Mouse (Mus musculus): ENCODE data around the gene Prdm2. TPM values are rescaled to one million over a fixed set of nuclear protein-coding genes. Genes with fewer than 3 reads are reported as not detected.

The Prdm2 gene
- 16.7 and 16.9 TPM in 2 replicates for polyA plus RNA-seq (2014; fragmentation: Nextera tagmentation; extraction: Ambion mirVana)

GRCm38 (mm10) chr4:143212341-143213174 is at the start of gene Prdm2:
Prdm2 (minus strand) TSS chr4:143212995.
- Histone ChIP-seq H3K4me3 (ENCODE audit: low read depth, low read length) (peak within 1 kb of the TSS; percentile 80), H3K36me3 (ENCODE audit: control insufficient read depth, insufficient read depth, low read length) (no peaks in the 10 kb centered on the region), H3K27me3 (ENCODE audit: control insufficient read depth, insufficient read depth, low read length) (no peaks in the 10 kb centered on the region), H3K4me1 (ENCODE audit: control insufficient read depth, insufficient read depth, low read length) (peaks cover 10% of the 10 kb centered on the region), H3K4me2 (ENCODE audit: low read depth) (peak within 1 kb of the TSS; percentile 78), H3K9me3 (ENCODE audit: control insufficient read depth, low read length) (no peaks in the 10 kb centered on the region), H3K9ac (ENCODE audit: low read length) (peak within 1 kb of the TSS; percentile 96), H3K27ac (ENCODE audit: low read depth, low read length) (peak within 1 kb of the TSS; percentile 91)
- peak; percentile 92 for ATAC-seq (ENCODE audit: insufficient read depth, low FRiP score, low TSS enrichment)
- WGBS, result 2% methylated on average over 89 of the region's 96 CpGs
- peak; percentile 79 for DNase-seq (ENCODE audit: low spot score)

- DNase-seq (ENCODE audit: low spot score) (no peak), ATAC-seq (ENCODE audit: insufficient read depth, low FRiP score, low TSS enrichment) (0 out of 2 replicates have a peak, but pooled peaks have one; percentile 17)
- Histone ChIP-seq H3K27me3 (ENCODE audit: control insufficient read depth, insufficient read depth, low read length) (no peaks in the 10 kb centered on the region), H3K36me3 (ENCODE audit: control insufficient read depth, insufficient read depth, low read length) (no peaks in the 10 kb centered on the region), H3K4me1 (ENCODE audit: control insufficient read depth, insufficient read depth, low read length) (0 out of 2 replicates have a peak, but pooled peaks cover 2% of the 10 kb centered on the region), H3K4me2 (ENCODE audit: low read depth) (no peak overlapping the region), H3K4me3 (ENCODE audit: low read depth, low read length) (no peak overlapping the region), H3K27ac (ENCODE audit: low read depth, low read length) (no peak overlapping the region), H3K9ac (ENCODE audit: low read length) (no peak overlapping the region), H3K9me3 (ENCODE audit: control insufficient read depth, low read length) (no peaks in the 10 kb centered on the region)
- 46% methylated on average over 7 of the region's 8 CpGs for WGBS
These were observed 47.0 kb upstream of the Prdm2 start for GRCm38 (mm10) chr4:143259718-143260349.

GRCm38 (mm10) chr4:143258517-143258916 is 45.7 kb upstream of the Prdm2 start:
- H3K27me3 ChIP-seq (ENCODE audit: control insufficient read depth, insufficient read depth, low read length), result no peaks in the 10 kb centered on the region
- peak; percentile 66 for DNase-seq (ENCODE audit: low spot score)
- 0 out of 2 replicates have a peak, but pooled peaks cover 2% of the 10 kb centered on the region for H3K4me1 ChIP-seq (ENCODE audit: control insufficient read depth, insufficient read depth, low read length)
- WGBS, result 36% methylated on average over 19 of the region's 19 CpGs
- no peak for ATAC-seq (ENCODE audit: insufficient read depth, low FRiP score, low TSS enrichment)
- H3K27ac ChIP-seq (ENCODE audit: low read depth, low read length), result no peak overlapping the region
- H3K36me3 ChIP-seq (ENCODE audit: control insufficient read depth, insufficient read depth, low read length), result no peaks in the 10 kb centered on the region
- H3K4me2 ChIP-seq (ENCODE audit: low read depth), result no peak overlapping the region
- no peak overlapping the region for H3K4me3 ChIP-seq (ENCODE audit: low read depth, low read length)
- H3K9ac ChIP-seq (ENCODE audit: low read length), result no peak overlapping the region
- H3K9me3 ChIP-seq (ENCODE audit: control insufficient read depth, low read length), result no peaks in the 10 kb centered on the region

GRCm38 (mm10) chr4:143257971-143258370 is 45.2 kb upstream of the Prdm2 start:
- Histone ChIP-seq H3K4me1 (ENCODE audit: control insufficient read depth, insufficient read depth, low read length) (0 out of 2 replicates have a peak, but pooled peaks cover 2% of the 10 kb centered on the region), H3K27me3 (ENCODE audit: control insufficient read depth, insufficient read depth, low read length) (no peaks in the 10 kb centered on the region), H3K36me3 (ENCODE audit: control insufficient read depth, insufficient read depth, low read length) (no peaks in the 10 kb centered on the region), H3K4me2 (ENCODE audit: low read depth) (no peak overlapping the region), H3K27ac (ENCODE audit: low read depth, low read length) (no peak overlapping the region), H3K4me3 (ENCODE audit: low read depth, low read length) (no peak overlapping the region), H3K9me3 (ENCODE audit: control insufficient read depth, low read length) (no peaks in the 10 kb centered on the region), H3K9ac (ENCODE audit: low read length) (no peak overlapping the region)
- no peak for DNase-seq (ENCODE audit: low spot score)
- no peak for ATAC-seq (ENCODE audit: insufficient read depth, low FRiP score, low TSS enrichment)
- WGBS, result 41% methylated on average over 6 of the region's 6 CpGs

- Histone ChIP-seq H3K4me3 (ENCODE audit: low read depth, low read length) (no peak overlapping the region), H3K9ac (ENCODE audit: low read length) (no peak overlapping the region), H3K27ac (ENCODE audit: low read depth, low read length) (no peak overlapping the region), H3K4me2 (ENCODE audit: low read depth) (no peak overlapping the region), H3K27me3 (ENCODE audit: control insufficient read depth, insufficient read depth, low read length) (no peaks in the 10 kb centered on the region), H3K36me3 (ENCODE audit: control insufficient read depth, insufficient read depth, low read length) (no peaks in the 10 kb centered on the region), H3K4me1 (ENCODE audit: control insufficient read depth, insufficient read depth, low read length) (0 out of 2 replicates have a peak, but pooled peaks cover 2% of the 10 kb centered on the region), H3K9me3 (ENCODE audit: control insufficient read depth, low read length) (peaks cover 2% of the 10 kb centered on the region; the same call in 1 of the 2 replicates)
- no peak for ATAC-seq (ENCODE audit: insufficient read depth, low FRiP score, low TSS enrichment)
- DNase-seq (ENCODE audit: low spot score), result no peak
- 63% methylated on average over 8 of the region's 8 CpGs for WGBS
These were observed 42.7 kb upstream of the Prdm2 start for GRCm38 (mm10) chr4:143255541-143255940.

- no peak overlapping the region for H3K27ac ChIP-seq (ENCODE audit: low read depth, low read length)
- no peaks in the 10 kb centered on the region for H3K27me3 ChIP-seq (ENCODE audit: control insufficient read depth, insufficient read depth, low read length)
- no peak overlapping the region for H3K4me3 ChIP-seq (ENCODE audit: low read depth, low read length)
- H3K4me2 ChIP-seq (ENCODE audit: low read depth), result no peak overlapping the region
- DNase-seq (ENCODE audit: low spot score), result no peak
- ATAC-seq (ENCODE audit: insufficient read depth, low FRiP score, low TSS enrichment), result no peak
- no peak overlapping the region for H3K9ac ChIP-seq (ENCODE audit: low read length)
- peaks cover 2% of the 10 kb centered on the region; the same call in 1 of the 2 replicates for H3K9me3 ChIP-seq (ENCODE audit: control insufficient read depth, low read length)
- H3K4me1 ChIP-seq (ENCODE audit: control insufficient read depth, insufficient read depth, low read length), result no peaks in the 10 kb centered on the region
- H3K36me3 ChIP-seq (ENCODE audit: control insufficient read depth, insufficient read depth, low read length), result no peaks in the 10 kb centered on the region
- 83% methylated on average over 1 of the region's 1 CpGs for WGBS
These were observed 40.6 kb upstream of the Prdm2 start for GRCm38 (mm10) chr4:143253356-143253755.

- no peak overlapping the region for H3K9ac ChIP-seq (ENCODE audit: low read length)
- H3K27me3 ChIP-seq (ENCODE audit: control insufficient read depth, insufficient read depth, low read length), result no peaks in the 10 kb centered on the region
- no peak overlapping the region for H3K4me3 ChIP-seq (ENCODE audit: low read depth, low read length)
- 76% methylated on average over 5 of the region's 5 CpGs for whole genome bisulfite sequencing
- peaks cover 2% of the 10 kb centered on the region; the same call in 1 of the 2 replicates for H3K9me3 ChIP-seq (ENCODE audit: control insufficient read depth, low read length)
- H3K4me2 ChIP-seq (ENCODE audit: low read depth), result no peak overlapping the region
- ATAC-seq (ENCODE audit: insufficient read depth, low FRiP score, low TSS enrichment) (no peak), DNase-seq (ENCODE audit: low spot score) (no peak)
- H3K4me1 ChIP-seq (ENCODE audit: control insufficient read depth, insufficient read depth, low read length), result no peaks in the 10 kb centered on the region
- H3K36me3 ChIP-seq (ENCODE audit: control insufficient read depth, insufficient read depth, low read length), result no peaks in the 10 kb centered on the region
- no peak overlapping the region for H3K27ac ChIP-seq (ENCODE audit: low read depth, low read length)
These were observed 35.3 kb upstream of the Prdm2 start for GRCm38 (mm10) chr4:143248050-143248449.

- Histone ChIP-seq H3K36me3 (ENCODE audit: control insufficient read depth, insufficient read depth, low read length) (no peaks in the 10 kb centered on the region), H3K27ac (ENCODE audit: low read depth, low read length) (no peak overlapping the region), H3K4me3 (ENCODE audit: low read depth, low read length) (no peak overlapping the region), H3K9me3 (ENCODE audit: control insufficient read depth, low read length) (no peaks in the 10 kb centered on the region), H3K27me3 (ENCODE audit: control insufficient read depth, insufficient read depth, low read length) (no peaks in the 10 kb centered on the region), H3K4me1 (ENCODE audit: control insufficient read depth, insufficient read depth, low read length) (0 out of 2 replicates have a peak, but pooled peaks cover 4% of the 10 kb centered on the region), H3K9ac (ENCODE audit: low read length) (no peak overlapping the region), H3K4me2 (ENCODE audit: low read depth) (no peak overlapping the region)
- no peak for ATAC-seq (ENCODE audit: insufficient read depth, low FRiP score, low TSS enrichment)
- no peak for DNase-seq (ENCODE audit: low spot score)
- WGBS, result 76% methylated on average over 9 of the region's 9 CpGs
These were observed 28.5 kb upstream of the Prdm2 start for GRCm38 (mm10) chr4:143241294-143241693.
